Mouse (Mus musculus) cortical plate, adult 2 months (tissue): ENCODE data around the gene Rora.

ENCODE experiments used
- CTCF ChIP-seq: fragments of 200-500 bp; IDR thresholded peaks from 2 replicates; pipeline ENCODE4 v1.5.1; 2011; ENCODE audit warnings: mild to moderate bottlenecking, control low read depth, low read length; ENCODE audit not compliant: insufficient read depth; ENCODE audit errors: extremely low read depth
- POLR2A ChIP-seq: fragments of 200-500 bp; IDR thresholded peaks from 2 replicates; pipeline ENCODE4 v1.6.1; 2011; ENCODE audit warnings: mild to moderate bottlenecking, low read length, control low read depth; ENCODE audit not compliant: insufficient read depth; ENCODE audit errors: extremely low read depth

DNA sequence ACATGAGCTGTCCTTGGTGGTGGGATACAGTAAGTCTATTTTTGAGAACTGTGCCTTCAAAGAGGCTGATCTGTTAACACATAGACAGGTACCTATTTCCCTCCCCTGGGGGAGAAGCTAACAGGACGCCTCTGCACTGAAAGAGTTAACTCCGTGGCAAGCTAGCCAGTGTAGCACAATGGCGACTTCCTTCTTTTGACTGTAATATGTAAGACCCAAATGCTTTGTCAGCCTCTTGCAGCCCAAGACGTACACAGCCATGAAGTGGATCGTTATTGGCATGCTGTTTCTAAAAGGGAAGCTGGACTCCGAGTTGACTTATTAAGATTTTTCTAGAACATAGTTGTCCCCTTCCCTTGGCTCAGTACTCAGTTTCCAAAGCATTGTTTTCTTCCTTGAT is 229.4 kb downstream of the Rora start:
- TF ChIP-seq POLR2A (no peak), CTCF (no peak)
